Mouse (Mus musculus) megakaryocyte-erythroid progenitor cell, adult 5-6 weeks (primary cell): ENCODE data around the gene Vmn2r109. TPM values are rescaled to one million over a fixed set of nuclear protein-coding genes. Genes with fewer than 3 reads are reported as not detected.
"Not testable (repeated sequence)": the region's sequence is repeated elsewhere in the genome, so short reads cannot be mapped to it uniquely, and the experiment has no call there.

Source experiments
- ATAC-seq: replicated peaks from 2 replicates; pipeline ENCODE4 v1.8.0; 2016; ENCODE audit warnings: mild to moderate bottlenecking, inconsistent platforms; ENCODE audit not compliant: severe bottlenecking, poor library complexity, low FRiP score, low TSS enrichment
- total RNA-seq, 2 experiments: library from RNA; stranded (forward) in 1 of 2; stranded (reverse) in 1 of 2; fragments of 200-1000, 215-1000 nt in 1 of 2; fragments of >200 nt in 1 of 2; fragmentation: Nextera tagmentation in 1 of 2; gene quantifications; 2 replicates each; pipeline ENCODE4 v1.2.3; 2014 to 2017

Gene Vmn2r109
- total RNA-seq (2014; fragmentation: Nextera tagmentation): not detected in 2 replicates
- not detected in 2 replicates for total RNA-seq (2017)

DNA sequence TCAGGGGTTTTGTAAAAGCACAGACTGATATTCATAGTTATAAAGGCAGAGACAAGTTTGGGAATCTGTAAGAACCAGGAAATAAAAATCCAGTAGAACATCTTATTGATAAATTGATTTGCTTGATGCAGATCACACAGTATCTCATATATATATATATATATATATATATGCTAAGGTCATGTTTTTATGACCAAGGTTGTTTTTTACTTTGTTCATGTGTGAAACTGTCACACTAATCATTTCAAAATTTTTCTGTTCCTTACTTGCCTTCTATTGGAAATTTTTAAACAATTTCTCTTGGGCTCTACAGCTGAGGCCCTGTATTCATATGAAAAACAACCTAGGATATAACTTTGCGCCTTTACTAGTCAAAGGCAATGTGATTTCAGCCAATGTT lies at the start of gene Vmn2r109:
Gene Vmn2r109, minus strand, starts transcription at position 101 of the 400 bp plus-strand sequence.
- ATAC-seq: no peak

DNA sequence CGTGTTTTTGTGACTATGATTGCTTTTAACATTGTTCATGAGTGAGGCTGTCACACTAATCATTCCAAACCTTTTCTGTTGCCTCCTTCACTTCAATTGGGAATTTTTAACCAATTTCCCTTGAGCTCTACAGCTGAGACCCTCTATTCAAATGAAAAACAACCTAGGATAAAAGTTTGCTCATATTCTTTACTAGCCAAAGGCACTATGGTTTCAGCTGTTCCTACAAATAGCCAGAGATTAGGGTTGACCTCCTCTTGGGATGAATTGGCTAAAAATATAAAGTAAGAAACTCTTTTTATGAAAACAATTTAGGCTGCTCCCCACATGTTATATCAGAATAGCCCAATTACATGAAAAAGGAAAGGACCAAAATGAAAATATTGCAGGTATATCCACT lies 31.8 kb upstream of the Vmn2r109 start, which contains the start of gene Vmn2r110:
Gene Vmn2r110, minus strand, starts transcription at position 101 of the 400 bp plus-strand sequence.
- ATAC-seq: no peak

DNA sequence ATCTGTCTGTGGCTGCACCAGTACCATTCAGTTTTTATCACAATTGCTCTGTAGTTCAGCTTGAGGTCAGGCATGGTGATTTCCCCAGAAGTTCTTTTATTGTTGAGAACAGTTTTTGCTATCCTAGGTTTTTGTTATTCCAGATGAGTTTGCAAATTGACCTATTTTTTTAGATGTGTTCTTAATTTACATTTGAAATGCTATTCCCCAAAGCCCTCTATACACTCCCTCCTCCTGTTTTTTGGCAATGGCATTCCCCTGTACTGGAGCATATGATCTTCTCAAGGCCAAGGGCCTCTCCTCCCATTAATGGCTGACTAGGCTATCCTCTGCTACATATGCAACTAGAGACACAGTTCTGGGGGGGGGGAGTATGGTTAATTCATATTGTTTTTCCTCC lies 56.3 kb downstream of the Vmn2r109 start:
- not testable (repeated sequence) for ATAC-seq

DNA sequence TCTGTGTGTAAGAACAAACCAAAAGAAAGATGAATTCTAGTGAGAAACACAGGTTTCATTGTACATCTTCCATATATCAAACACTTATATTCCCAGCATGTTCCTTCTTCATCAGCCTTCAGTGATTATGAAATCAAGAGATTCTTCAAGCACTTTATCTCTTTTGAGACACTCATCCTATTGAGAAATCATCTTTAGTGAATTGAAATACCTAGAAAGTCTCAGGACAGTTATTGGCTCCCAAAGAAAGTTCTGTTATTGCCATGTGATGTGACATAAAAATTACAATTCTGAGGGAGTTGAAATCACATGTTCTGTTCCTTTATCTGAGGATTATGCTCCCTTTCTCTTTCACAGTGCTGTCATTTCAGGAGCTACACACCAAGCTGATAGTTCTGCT lies 66.7 kb downstream of the Vmn2r109 start, which contains the start of gene Vmn1r225:
Gene Vmn1r225, plus strand, starts transcription at position 301 of the 400 bp plus-strand sequence.
- ATAC-seq: no peak

Other genes starting within 250 kb of the Vmn2r109 start
- gene Vmn2r107, start 219.5 kb downstream of the Vmn2r109 start, total RNA-seq (2014; fragmentation: Nextera tagmentation): not detected in 2 replicates
- gene Vmn2r107, start 219.5 kb downstream of the Vmn2r109 start, total RNA-seq (2017): not detected in 2 replicates
- gene Vmn1r224, start 150.6 kb downstream of the Vmn2r109 start, total RNA-seq (2014; fragmentation: Nextera tagmentation): not detected in 2 replicates
- not detected in 2 replicates for gene Vmn1r224, start 150.6 kb downstream of the Vmn2r109 start, total RNA-seq (2017)
- gene Vmn2r108, start 83.4 kb downstream of the Vmn2r109 start, total RNA-seq (2014; fragmentation: Nextera tagmentation): not detected in 2 replicates
- gene Vmn2r108, start 83.4 kb downstream of the Vmn2r109 start, total RNA-seq (2017): not detected in 2 replicates
- not detected in 2 replicates for gene Vmn1r225, start 66.6 kb downstream of the Vmn2r109 start, total RNA-seq (2014; fragmentation: Nextera tagmentation)
- gene Vmn1r225, start 66.6 kb downstream of the Vmn2r109 start, total RNA-seq (2017): not detected in 2 replicates
- gene Vmn2r110, start 31.7 kb upstream of the Vmn2r109 start, total RNA-seq (2014; fragmentation: Nextera tagmentation): not detected in 2 replicates
- gene Vmn2r110, start 31.7 kb upstream of the Vmn2r109 start, total RNA-seq (2017): under 0.01 TPM in 1 of 2 replicates, not detected in the other
- not detected in 2 replicates for gene Fpr-rs3, start 60.1 kb upstream of the Vmn2r109 start, total RNA-seq (2014; fragmentation: Nextera tagmentation)
- gene Fpr-rs3, start 60.1 kb upstream of the Vmn2r109 start, total RNA-seq (2017): not detected in 2 replicates
- gene Vmn1r226, start 118.1 kb upstream of the Vmn2r109 start, total RNA-seq (2014; fragmentation: Nextera tagmentation): not detected in 2 replicates
- not detected in 2 replicates for gene Vmn1r226, start 118.1 kb upstream of the Vmn2r109 start, total RNA-seq (2017)
- not detected in 2 replicates for gene Vmn1r227, start 165.1 kb upstream of the Vmn2r109 start, total RNA-seq (2014; fragmentation: Nextera tagmentation)
- not detected in 2 replicates for gene Vmn1r227, start 165.1 kb upstream of the Vmn2r109 start, total RNA-seq (2017)
- gene Vmn1r228, start 221.4 kb upstream of the Vmn2r109 start, total RNA-seq (2014; fragmentation: Nextera tagmentation): not detected in 2 replicates
- not detected in 2 replicates for gene Vmn1r228, start 221.4 kb upstream of the Vmn2r109 start, total RNA-seq (2017)
- gene Vmn1r229, start 246.8 kb upstream of the Vmn2r109 start, total RNA-seq (2014; fragmentation: Nextera tagmentation): not detected in 2 replicates
- gene Vmn1r229, start 246.8 kb upstream of the Vmn2r109 start, total RNA-seq (2017): not detected in 2 replicates